Mouse (Mus musculus) embryonic facial prominence, embryonic 12.5 days (tissue): Measurements from ENCODE around the gene E2f2. TPM values are rescaled to one million over a fixed set of nuclear protein-coding genes. Genes with fewer than 3 reads are reported as not detected.
A peak's percentile ranks its signal among the peaks of the same experiment; 100 is the strongest.

ENCODE experiments used
- ATAC-seq: fragments of 200-750 bp; cut with Nextera tagmentation; 2 replicates; pipeline ENCODE4 v1.8.0; 2017; ENCODE audit not compliant: insufficient number of reproducible peaks, insufficient read depth, low FRiP score, low TSS enrichment
- H3K27ac ChIP-seq: fragments of 300-500 bp; sonication (generic); 2 replicates; pipeline ENCODE4 v1.5.1; 2016; ENCODE audit warnings: mild to moderate bottlenecking
- H3K27me3 ChIP-seq: fragments of 300-500 bp; sonication (generic); 2 replicates; pipeline ENCODE4 v1.6.1; 2016; ENCODE audit warnings: mild to moderate bottlenecking, moderate library complexity
- H3K36me3 ChIP-seq: fragments of 300-500 bp; sonication (generic); 2 replicates; pipeline ENCODE4 v1.6.1; 2016; ENCODE audit warnings: mild to moderate bottlenecking
- H3K4me1 ChIP-seq: fragments of 300-500 bp; sonication (generic); 2 replicates; pipeline ENCODE4 v1.6.1; 2016
- H3K4me2 ChIP-seq: fragments of 300-500 bp; sonication (generic); replicated peaks from 2 replicates; pipeline ENCODE4 v1.6.1; 2016; ENCODE audit warnings: mild to moderate bottlenecking, moderate library complexity
- H3K4me3 ChIP-seq: fragments of 300-500 bp; sonication (generic); 2 replicates; pipeline ENCODE4 v1.5.1; 2016; ENCODE audit warnings: mild to moderate bottlenecking
- H3K9ac ChIP-seq: fragments of 300-500 bp; sonication (generic); 2 replicates; pipeline ENCODE4 v1.6.1; 2016; ENCODE audit warnings: mild to moderate bottlenecking, moderate library complexity
- H3K9me3 ChIP-seq: fragments of 300-500 bp; sonication (generic); 2 replicates; pipeline ENCODE4 v1.6.1; 2016; ENCODE audit warnings: mild to moderate bottlenecking, moderate library complexity
- WGBS: fragments of 180-500 bp; shearing (Covaris S2); methylation state at CpG from one replicate; pipeline ENCODE4 v1.1.7; 2016; 5-methylcytosine and 5-hydroxymethylcytosine counted together
- polyA plus RNA-seq: library from polyadenylated mRNA; unstranded; fragments of >200 nt; fragmentation: Nextera tagmentation; extraction: Ambion mirVana; gene quantifications from 2 replicates; pipeline ENCODE4 v1.2.1, GENCODE M21; 2016

E2f2 gene
- polyA plus RNA-seq, 1 experiment from 2014 or later: 8.7 TPM

DNA sequence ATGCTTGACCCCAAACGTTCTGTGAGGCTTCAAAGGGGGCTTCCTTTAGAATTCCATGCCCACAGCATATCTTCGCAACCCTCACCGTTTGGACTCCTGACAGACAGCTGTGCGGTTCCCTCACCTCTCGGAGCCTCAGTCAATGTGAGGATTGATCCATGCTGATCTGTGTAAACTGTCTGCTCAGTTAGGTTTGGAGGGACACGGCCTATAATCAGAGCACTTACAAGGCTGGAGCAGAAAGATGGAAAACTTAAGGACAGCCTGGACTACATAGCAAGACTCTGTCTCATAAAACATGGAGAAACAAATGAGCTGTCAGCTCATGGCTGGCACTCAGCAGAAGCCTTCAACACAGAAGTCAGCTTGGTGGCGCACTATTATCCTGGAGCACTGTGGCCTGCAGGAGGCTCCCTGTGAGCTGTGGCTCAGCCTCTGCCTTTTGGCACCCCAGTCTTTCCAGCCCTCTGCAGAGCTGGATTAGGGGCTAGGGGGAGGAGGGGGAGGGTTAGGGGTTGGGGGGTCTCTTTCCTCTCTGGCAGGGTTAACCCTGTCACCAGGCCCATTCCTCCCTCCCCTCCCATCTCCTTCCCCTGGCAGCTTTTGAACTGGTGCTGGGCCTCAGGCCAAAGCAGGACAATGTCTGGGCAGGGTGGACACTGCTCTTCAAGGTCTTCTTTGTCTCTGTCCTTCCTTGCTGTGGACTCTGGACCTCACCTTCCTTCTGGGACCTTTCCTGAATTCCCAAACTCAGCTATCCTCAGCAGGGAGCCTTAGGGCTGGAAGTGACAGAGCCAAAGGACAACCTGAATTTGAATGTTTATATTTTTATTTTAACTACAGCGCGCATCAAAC is 36.1 kb upstream of the E2f2 start:
- no peak overlapping the region for H3K4me3 ChIP-seq
- peaks cover 53% of the 10 kb centered on the region for H3K4me1 ChIP-seq
- H3K4me2 ChIP-seq: peak overlapping the region; percentile 66
- no peak for ATAC-seq
- H3K27me3 ChIP-seq: no peaks in the 10 kb centered on the region
- H3K9ac ChIP-seq: peak overlapping the region; percentile 70
- WGBS: 32% methylated on average over 9 of the region's 9 CpGs
- no peaks in the 10 kb centered on the region for H3K9me3 ChIP-seq
- no peaks in the 10 kb centered on the region for H3K36me3 ChIP-seq
- H3K27ac ChIP-seq: peak overlapping the region; percentile 100

DNA sequence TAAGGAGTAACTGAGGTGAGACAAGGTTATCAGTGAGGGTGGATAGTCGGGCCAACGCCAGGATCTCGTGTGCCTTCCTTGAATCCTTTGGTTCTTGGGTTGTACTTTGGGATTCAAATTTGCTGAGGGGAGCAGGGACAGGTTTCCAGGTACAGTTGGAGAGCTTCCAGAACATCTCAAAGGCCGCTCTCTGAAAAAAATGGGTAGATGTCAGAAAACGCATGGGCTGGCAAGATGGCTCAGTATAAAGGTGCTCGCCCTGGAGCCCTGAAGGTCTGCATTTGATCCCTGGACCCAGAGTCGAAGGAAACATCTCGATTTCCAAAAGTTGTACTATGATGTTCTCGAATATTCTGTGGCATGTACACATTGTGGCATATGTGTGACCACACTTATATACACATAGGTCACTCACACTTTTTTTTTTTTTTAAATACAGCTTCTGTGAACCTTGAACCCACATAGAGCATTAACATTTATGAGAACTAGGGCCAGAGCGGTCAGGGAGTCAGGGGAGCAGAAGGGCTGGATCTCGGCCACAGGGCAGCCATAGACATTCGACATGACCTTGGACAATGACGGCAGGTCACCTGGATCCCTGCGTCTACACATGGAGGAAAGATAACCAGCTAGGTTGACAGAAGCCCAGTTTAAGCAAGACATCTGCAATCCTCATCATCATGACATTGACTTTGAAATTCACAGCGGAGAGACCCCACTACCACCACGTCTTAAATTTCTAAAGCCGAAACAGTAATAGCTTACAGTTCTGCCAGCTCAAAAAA is 32.7 kb upstream of the E2f2 start:
- H3K27me3 ChIP-seq: no peaks in the 10 kb centered on the region
- H3K4me3 ChIP-seq: no peak overlapping the region
- peak overlapping the region; percentile 44 for H3K4me2 ChIP-seq
- WGBS: 45% methylated on average over 17 of the region's 17 CpGs
- peak overlapping the region; percentile 99 for H3K27ac ChIP-seq
- H3K9me3 ChIP-seq: no peaks in the 10 kb centered on the region
- H3K36me3 ChIP-seq: no peaks in the 10 kb centered on the region
- no peak for ATAC-seq
- no peak overlapping the region for H3K9ac ChIP-seq
- H3K4me1 ChIP-seq: peaks cover 56% of the 10 kb centered on the region

DNA sequence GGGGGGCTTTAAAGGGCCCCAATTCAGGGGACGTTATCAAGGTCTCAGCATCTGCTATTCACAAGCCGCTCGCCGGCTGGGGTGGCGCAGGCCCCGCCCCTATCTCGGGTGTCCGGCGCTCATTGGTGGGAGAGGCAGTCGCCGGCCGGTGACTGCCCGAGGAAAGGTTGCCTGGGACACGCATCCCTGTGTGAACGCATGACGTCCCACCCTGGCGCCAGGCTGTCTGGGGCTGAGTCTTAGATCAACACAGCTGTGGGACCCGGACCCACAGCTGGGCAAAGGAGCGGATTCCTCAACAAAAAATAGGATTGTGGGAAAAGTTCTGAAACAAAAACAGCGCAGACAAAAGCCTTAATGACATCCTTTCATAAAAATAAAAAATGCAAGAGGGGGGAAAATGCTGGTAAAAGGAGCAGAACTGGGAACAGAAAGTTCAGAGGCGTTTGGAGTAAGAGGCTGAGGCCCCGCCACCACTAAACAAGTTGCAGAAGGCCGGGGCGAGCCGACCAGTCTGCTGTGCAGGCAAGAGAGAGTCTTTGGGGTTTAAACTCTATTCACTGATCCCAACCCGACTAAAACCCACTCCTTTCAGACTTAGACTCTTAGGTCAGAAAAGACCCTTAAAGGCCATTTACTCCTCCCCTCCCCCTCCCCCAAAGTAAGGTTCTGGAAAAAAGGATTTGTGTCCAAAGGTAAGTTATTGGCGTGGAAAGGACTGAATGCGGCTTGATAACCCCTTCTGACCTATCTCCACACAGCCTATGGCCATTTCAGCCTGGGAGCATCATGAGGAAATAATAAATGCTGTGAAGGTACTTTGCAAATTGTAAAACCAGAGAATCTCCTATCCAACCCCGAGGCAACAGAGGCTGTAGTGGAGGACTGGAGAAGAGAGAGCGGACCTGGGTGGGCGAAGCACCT is 31.6 kb upstream of the E2f2 start:
- WGBS: 4% methylated on average over 31 of the region's 31 CpGs
- peaks cover 3% of the 10 kb centered on the region; the same call in 1 of the 2 replicates for H3K36me3 ChIP-seq
- peak overlapping the region; percentile 4; the same call in 1 of the 2 replicates for H3K4me3 ChIP-seq
- H3K27me3 ChIP-seq: no peaks in the 10 kb centered on the region
- H3K4me2 ChIP-seq: peak overlapping the region; percentile 44
- peak; percentile 91 for ATAC-seq
- no peaks in the 10 kb centered on the region for H3K9me3 ChIP-seq
- H3K4me1 ChIP-seq: peaks cover 48% of the 10 kb centered on the region
- H3K9ac ChIP-seq: peak overlapping the region; percentile 30; the same call in 1 of the 2 replicates
- H3K27ac ChIP-seq: peak overlapping the region; percentile 99

DNA sequence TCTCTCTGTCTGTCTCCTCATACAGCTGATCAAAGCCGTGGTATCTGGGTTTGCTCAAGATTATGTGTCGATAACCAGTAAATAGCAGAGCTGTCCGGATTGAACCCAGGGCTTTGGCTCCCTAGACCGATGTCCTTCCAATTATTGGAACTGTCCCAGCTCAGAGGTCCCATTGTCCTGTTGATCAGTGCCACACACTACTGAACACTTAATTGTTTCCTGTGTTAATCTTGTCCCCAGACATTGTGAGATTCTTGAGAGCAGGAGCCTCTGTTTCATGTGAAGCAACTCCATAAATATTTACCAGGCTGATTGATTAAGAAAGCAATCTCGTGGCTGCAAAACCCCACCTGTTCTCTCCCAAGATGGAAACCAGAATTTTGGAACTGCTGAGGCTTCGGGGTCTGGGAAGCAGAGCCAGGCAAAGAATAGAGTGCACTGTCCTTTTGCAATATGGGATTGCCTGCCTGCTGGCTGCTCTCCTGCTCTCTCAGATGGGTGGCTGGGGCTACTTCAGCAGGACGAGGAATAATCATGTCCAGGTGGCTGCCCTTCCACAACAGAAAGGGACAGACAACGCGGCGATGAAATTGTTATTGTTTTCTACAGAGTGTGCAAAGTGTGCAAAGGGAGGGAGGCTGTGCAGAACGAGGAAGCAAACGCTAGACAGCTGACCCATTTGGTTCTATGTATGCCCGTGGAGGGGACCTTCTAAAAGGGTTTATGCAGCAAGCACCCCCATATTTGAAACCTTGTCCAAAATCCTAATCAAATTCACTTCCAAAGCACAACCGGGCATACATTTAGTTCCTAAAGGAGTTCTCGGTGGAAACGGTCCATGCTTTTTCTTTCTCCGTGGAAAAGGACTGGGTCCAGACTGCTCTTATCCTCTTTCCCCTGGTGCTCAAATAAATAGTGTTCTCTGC is 29.7 kb upstream of the E2f2 start:
- Histone ChIP-seq H3K4me1 (peaks cover 46% of the 10 kb centered on the region), H3K9me3 (no peaks in the 10 kb centered on the region), H3K27me3 (no peaks in the 10 kb centered on the region), H3K4me3 (peak overlapping the region; percentile 97), H3K9ac (peak overlapping the region; percentile 27), H3K36me3 (peaks cover 3% of the 10 kb centered on the region; the same call in 1 of the 2 replicates), H3K4me2 (peak overlapping the region; percentile 83), H3K27ac (peak overlapping the region; percentile 99)
- WGBS: 2% methylated on average over 17 of the region's 17 CpGs
- no peak for ATAC-seq

DNA sequence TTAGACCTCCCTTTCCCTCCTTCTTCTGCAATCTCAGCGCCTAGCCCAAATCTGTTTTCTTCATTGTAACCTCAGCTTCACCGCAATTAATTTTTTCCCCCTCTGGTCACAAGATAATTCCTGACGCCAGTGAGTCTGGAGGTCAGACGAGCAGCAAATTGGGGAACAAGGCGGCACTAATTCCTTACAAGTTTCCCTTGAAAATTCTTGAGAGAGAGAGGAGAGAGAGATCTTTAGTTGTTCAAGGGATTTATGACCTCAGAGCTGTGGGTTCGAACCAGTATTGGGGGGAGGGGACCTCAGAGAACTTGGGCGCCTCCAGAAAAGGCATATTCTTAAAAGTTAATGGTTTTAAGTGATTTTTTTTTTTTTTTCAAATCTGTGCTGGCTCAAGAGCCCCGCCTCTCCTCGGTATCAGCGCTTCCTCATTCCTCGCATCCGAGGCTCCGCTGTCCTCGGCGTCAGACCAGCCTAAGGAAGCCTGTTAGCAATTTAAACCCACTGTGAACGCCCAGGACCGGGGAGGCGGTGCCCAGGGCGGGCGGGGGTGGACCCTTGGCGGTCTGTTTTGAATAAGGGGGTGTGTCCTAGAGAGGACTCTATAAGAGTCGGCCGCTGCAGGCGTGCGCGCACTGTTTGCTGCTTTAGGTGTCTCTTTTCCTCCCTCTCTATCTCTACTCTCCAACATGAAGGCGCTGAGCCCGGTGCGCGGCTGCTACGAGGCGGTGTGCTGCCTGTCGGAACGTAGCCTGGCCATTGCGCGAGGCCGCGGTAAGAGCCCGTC is 28.8 kb upstream of the E2f2 start, which contains the start of gene Id3:
Gene Id3 (plus strand): TSS at position 305 of the 784 bp plus-strand sequence.
- Histone ChIP-seq H3K27me3 (no peaks in the 10 kb centered on the region), H3K4me2 (peak within 1 kb of the TSS; percentile 83), H3K4me3 (peak within 1 kb of the TSS; percentile 97), H3K27ac (peak within 1 kb of the TSS; percentile 99), H3K4me1 (peaks cover 52% of the 10 kb centered on the region), H3K36me3 (peaks cover 3% of the 10 kb centered on the region; the same call in 1 of the 2 replicates), H3K9ac (peak within 1 kb of the TSS; percentile 95), H3K9me3 (no peaks in the 10 kb centered on the region)
- WGBS: 1% methylated on average over 39 of the region's 39 CpGs
- peak; percentile 82 for ATAC-seq

DNA sequence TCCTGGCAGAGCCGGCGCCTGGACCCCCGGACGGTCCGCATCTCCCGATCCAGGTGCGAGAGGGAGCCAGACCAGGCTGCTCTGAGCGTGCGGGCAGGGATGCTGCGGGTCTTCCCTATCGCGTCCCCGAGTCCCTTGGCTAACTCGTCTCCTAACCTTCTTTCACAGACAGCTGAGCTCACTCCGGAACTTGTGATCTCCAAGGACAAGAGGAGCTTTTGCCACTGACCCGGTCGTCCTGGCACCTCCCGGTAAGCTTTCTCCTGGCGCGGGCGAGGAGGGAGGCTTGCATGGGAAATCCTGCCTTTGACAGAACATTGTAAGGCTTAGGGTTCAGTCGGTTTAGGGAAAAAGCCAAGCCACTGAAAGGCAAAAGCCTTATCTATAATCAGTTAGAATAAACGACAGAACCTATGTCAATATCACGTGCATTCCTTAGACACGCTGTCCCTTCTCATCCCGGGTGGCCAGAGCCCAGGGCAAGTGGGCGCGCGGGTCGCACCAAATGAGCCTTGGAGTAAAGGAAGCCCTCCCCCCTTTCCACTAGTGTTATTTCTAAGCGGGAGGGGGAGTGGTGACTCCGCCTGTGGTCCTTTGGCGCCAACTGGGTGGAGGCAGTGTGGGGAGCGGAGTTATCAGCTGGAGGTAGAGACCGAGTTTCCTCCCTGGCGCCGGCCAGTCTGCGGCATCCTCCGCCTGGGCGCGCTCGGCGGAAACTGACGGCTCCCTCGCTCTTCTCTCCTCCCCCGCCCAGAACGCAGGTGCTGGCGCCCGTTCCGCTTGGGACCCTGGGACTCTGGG is 27.9 kb upstream of the E2f2 start:
- Histone ChIP-seq H3K9ac (peak overlapping the region; percentile 95), H3K27me3 (no peaks in the 10 kb centered on the region), H3K9me3 (no peaks in the 10 kb centered on the region), H3K4me3 (peak overlapping the region; percentile 97), H3K4me2 (peak overlapping the region; percentile 83), H3K4me1 (peaks cover 57% of the 10 kb centered on the region), H3K27ac (peak overlapping the region; percentile 99), H3K36me3 (peaks cover 3% of the 10 kb centered on the region; the same call in 1 of the 2 replicates)
- WGBS: under 1% methylated on average over 50 of the region's 50 CpGs
- no peak for ATAC-seq

DNA sequence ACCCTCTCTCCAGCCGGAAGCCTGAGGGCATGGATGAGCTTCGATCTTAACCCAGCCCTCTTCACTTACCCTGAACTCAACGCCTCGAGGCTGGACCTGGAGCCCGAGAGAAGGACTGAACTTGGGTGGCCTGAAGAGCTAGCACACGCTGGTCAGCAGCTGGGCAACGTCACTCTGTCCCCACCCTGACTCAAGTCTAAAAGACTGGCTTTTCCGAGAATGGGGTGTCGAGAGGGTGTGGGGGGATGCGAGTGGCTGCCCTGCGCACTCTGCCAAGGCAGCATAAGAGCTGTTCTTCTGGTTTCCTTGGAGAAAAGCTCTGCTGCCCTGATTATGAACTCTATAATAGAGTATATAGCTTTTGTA is 27.3 kb upstream of the E2f2 start:
- Histone ChIP-seq H3K27ac (peak overlapping the region; percentile 99), H3K27me3 (no peaks in the 10 kb centered on the region)
- WGBS: 0% methylated on average over 11 of the region's 11 CpGs

DNA sequence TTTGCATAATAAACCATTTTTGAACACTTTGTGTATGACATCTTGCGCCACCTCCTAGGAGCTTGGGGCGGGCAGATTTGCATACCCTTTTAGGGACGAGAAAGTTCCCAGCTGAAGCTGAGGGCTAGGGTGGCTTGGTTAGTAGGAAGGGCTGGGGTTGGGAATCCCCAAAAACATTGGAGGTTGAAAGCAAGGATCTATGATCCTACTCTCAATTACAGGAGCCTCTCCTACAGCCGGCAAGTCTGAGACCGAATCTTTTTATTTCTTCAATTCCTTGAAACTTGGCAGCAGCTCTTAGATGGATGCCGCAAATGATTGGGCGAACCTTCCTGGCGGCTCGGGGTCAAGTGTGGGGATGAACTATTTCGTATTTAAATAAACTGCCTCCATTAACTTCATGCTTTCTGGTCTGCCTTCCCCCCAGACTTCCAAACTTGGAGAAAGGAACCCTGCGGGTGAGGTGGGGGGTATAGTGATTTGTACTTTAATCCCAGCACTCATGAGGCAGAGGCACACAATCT is 26.8 kb upstream of the E2f2 start:
- H3K27ac ChIP-seq: peak overlapping the region; percentile 99
- H3K27me3 ChIP-seq: no peaks in the 10 kb centered on the region
- no peaks in the 10 kb centered on the region for H3K9me3 ChIP-seq
- H3K4me3 ChIP-seq: peak overlapping the region; percentile 97
- WGBS: 3% methylated on average over 11 of the region's 11 CpGs
- H3K4me1 ChIP-seq: peaks cover 59% of the 10 kb centered on the region
- no peak for ATAC-seq
- peak overlapping the region; percentile 95 for H3K9ac ChIP-seq
- peak overlapping the region; percentile 83 for H3K4me2 ChIP-seq
- H3K36me3 ChIP-seq: peaks cover 3% of the 10 kb centered on the region; the same call in 1 of the 2 replicates

More for the DNA sequence above, 27.3 kb upstream of the E2f2 start:
- ATAC-seq: no peak
- Histone ChIP-seq H3K36me3 (peaks cover 3% of the 10 kb centered on the region; the same call in 1 of the 2 replicates), H3K4me3 (peak overlapping the region; percentile 97), H3K9me3 (no peaks in the 10 kb centered on the region), H3K4me1 (peaks cover 54% of the 10 kb centered on the region), H3K9ac (peak overlapping the region; percentile 95), H3K4me2 (peak overlapping the region; percentile 83)
